Mouse (Mus musculus) right cerebral cortex, adult 18-20 months (tissue): ENCODE measurements around the gene Trpc2.
"Not testable (repeated sequence)": the region's sequence is repeated elsewhere in the genome, so short reads cannot be mapped to it uniquely, and the experiment has no call there.

Experiments used
- DNase-seq: peaks from one replicate; pipeline ENCODE4 v3.0.0; 2022; ENCODE audit warnings: mixed read lengths

Trpc2 gene

GRCm38 (mm10) chr7:102082816-102083215, at the start of gene Trpc2:
Trpc2 (plus strand) TSS chr7:102083116.
- DNase-seq: no peak

DNA sequence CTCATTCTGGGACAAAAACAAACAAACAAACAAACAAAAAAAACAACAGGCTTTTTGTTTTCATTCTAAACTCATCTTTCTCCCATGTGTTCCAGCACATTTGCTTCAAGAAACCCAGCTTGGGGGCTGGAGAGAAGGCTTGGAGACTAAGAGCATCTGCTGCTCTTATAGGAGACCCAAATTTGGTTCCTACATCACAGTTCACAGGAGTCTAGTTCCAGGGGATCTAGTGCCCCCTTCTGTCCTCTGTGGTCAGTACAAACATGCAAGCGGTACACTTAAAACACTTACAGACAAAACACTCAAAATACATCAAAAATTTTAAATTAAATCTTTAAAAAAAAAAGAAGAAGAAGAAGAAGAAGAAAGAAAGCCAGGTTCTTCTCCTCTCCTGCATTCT, 48.0 kb upstream of the Trpc2 start:
- DNase-seq: no peak

GRCm38 (mm10) chr7:102035534-102035933, 47.4 kb upstream of the Trpc2 start:
- DNase-seq: no peak

DNA sequence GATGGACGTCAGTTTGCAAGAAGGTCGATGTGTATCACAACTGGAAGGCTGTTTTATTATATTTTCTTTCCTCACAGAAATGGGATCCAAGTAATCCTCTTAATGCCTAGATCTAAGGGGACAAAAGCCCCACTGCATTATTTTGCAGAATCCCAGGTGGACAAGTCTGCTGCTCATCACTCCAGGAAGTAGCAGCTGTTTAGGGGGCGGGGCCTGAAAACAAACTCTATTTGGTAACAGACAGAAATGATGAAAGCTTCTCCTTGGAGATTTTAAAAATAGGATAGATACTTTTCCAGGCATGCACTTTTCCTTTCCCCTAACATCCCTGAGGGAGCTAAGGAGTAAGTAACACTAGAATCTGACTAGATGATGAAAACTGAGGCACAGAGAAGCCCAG, 45.6 kb upstream of the Trpc2 start:
- DNase-seq: no peak

DNA sequence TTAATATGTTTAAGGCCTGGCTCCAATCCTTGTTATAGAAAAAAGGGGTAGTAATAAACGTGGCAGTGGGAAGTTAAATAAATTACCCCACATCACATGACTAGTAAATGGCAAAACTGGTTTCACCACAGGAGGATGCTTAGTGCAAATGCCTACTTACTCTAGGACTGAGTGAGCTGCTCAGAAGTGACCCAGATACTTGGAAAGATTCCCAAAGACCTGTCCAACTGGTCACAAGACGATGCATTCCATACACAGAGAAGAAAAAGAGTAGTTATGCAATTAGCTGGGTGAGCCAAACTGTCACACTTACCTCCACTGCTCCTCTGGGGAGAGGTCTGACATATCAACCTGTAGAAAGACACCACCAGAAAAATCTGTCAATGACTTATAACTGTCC, 40.6 kb upstream of the Trpc2 start:
- no peak for DNase-seq

DNA sequence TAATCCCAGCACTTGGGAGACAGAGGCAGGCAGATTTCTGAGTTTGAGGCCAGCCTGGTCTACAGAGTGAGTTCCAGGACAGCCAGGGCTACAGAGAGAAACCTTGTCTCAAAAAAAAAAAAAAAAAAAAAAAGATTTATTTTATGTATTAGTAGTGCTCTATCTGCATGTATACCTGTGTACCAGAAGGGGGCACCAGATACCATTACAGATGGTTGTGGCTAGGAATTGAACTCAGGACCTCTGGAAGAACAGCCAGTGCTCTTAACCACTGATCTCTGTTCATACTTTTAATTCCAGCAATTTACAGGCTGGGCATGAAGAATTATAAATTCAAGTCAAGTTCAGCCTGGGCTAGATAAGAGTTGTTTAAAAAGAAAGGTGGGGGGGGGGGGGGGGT, 34.4 kb upstream of the Trpc2 start:
- not testable (repeated sequence) for DNase-seq

GRCm38 (mm10) chr7:102061353-102061752, 21.6 kb upstream of the Trpc2 start:
- no peak for DNase-seq

GRCm38 (mm10) chr7:102062203-102062602, 20.7 kb upstream of the Trpc2 start:
- DNase-seq: no peak

GRCm38 (mm10) chr7:102063891-102064290, 19.0 kb upstream of the Trpc2 start:
- no peak for DNase-seq

- no peak for DNase-seq
Observed at GRCm38 (mm10) chr7:102064655-102065045, 18.3 kb upstream of the Trpc2 start.

DNA sequence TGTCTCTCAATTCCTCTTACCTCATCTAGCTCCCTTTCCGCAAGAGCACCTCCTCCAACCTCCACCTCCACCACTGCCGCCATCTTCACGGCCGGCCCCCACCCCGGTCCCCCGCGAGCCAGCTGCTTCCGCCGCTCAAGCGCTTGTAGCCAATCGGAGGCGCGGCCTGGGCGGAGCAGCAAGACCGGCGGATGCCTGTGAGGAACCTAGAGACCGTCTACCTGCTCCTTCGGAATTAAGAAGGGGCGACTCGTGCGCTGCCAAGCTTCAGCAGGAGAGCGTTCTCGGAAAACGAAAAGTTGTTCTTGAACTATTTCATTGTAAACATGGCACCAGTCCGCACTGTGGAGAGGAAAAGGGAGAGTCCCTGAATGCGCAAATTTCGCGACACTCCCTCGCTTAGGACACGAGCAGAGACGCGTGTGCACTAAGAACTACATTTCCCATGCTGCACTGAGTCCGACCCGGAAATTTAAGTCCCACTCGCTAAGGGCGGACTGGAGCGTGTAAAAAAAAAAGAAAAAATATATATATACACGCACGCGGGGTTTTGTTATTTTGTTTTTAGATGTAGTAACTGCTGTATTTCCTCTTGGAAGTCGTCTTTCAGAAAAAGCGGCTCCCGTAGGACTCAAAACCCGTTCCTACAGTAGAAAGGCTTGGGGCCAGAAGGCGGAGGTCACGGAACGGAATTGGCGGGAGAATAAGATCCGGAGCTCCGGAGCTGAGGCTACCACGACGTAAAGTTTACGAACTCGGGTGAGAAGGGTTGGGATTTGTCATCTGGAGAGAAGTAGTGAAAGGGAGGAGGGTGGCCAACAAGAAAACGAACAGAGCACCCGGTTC, 17.6 kb upstream of the Trpc2 start, which contains the start of the genes Rnf121, Xndc1 and Xntrpc:
TSS of gene Rnf121 (minus strand) at position 424 of the 846 bp plus-strand sequence.
TSS of gene Xndc1 (plus strand) at position 466 of the 846 bp plus-strand sequence.
TSS of gene Xntrpc (plus strand) at position 668 of the 846 bp plus-strand sequence.
- peak; percentile 96 for DNase-seq

DNA sequence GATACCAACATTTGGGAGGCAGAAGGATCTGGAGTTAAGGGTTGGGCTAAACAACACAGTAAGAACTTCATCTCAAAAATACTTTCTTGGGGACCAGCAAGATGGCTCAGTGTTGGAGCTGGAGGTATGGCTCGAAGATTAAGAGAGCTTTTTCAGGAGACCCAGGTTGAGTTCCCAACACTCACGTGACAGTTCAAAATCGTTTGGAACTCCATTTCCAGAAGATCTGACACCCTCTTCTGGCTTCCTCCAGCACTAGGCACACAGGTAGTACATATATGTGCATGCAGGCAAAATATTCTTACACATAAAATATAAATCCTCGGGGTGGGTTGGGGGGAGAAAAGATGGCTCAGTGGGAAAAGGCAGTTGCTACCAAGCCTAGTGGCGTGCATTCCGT, 16.6 kb upstream of the Trpc2 start:
- DNase-seq: no peak

DNA sequence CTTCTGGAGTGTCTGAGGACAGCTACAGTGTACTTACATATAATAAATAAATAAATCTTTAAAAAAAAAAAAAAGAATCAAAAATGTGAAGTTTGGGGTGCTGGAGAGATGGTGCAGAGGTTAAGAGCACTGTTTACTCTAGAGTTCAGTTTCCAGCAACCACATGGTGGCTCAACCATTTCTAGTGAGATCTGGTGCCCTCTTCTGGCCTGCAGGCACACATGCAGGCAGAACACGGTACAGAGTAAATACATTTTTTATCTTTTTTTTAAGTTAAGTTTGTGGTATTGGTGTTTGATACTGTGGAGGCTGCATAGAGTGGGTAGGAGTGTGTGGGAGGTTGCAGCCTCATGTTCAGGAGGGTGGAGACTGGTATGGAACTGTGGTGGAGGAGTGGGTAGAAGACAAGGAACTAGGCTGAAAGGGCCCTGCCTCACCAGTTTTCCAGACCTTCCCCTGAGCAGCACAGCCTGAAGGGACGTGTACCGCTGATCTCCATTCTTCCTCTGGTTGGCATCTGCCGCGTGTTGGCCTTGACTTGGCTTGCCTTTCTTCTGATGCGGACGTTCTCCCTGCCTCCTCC, 6.1 kb upstream of the Trpc2 start:
- no peak for DNase-seq

GRCm38 (mm10) chr7:102078517-102078916, 4.4 kb upstream of the Trpc2 start:
- DNase-seq: no peak

DNA sequence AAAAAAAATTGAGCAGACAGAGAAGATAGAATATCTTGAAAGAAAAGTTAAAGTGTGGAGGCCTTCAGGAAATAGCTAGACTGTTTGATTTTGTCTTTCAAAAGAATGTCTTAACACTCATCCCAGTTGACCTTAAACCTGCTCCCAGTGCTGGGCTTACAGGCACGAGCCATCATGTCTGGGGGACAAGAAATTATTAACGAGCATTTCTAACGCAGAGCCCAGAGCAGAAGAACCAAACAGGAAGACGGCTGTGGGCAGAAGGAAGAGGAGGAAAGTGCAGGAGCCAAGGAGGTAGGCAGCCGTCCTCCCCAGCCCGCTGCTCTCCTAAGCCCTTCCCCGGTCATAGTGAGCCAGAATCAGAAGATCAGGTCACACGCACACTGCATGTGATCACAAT, 2.6 kb upstream of the Trpc2 start:
- DNase-seq: no peak

DNA sequence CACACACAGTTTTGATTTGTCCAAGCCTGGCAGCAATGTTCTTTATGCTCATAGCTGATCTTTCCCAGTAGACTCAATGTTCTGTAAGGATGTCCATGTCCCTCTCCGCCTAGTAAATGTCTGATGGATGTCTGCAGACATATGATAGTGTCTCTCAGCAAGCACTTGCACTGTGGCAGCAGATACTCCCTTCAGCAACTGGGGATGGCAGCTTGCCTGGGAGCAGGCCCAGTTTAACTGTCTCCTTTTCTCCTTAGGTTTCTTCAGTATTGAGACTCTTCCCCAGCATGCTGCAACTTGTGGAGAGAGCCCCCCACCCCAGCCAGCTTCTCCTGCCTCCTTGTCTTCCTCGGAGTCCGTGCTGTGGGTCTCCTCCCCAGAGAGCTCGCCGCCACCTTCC, 1.1 kb upstream of the Trpc2 start:
- no peak for DNase-seq

GRCm38 (mm10) chr7:102084041-102084696, 1.3 kb downstream of the Trpc2 start:
- DNase-seq: no peak

DNA sequence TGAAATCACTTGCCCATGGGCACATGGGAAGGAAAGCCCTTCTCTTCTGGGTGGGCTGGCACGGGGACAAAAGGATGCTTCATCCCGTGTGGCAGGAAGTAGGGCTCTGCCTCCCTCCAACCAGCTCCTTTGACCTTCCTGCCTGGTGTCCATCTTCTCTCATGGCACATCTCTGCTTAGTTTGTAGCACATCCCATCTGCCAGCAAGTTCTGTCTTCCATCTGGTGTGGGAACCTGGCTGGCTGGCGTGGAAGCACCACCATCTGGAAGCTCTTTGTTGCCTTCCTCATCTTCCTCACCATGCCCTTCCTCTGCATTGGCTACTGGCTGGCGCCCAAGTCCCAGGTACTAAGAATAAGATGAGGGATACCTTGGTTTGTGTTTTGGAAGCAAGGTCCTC, 4.4 kb downstream of the Trpc2 start:
- DNase-seq: peak; percentile 32

- no peak for DNase-seq
Observed at GRCm38 (mm10) chr7:102099760-102100661, 17.1 kb downstream of the Trpc2 start.

GRCm38 (mm10) chr7:102100868-102101267, 18.0 kb downstream of the Trpc2 start:
- no peak for DNase-seq

- DNase-seq: no peak
Observed at GRCm38 (mm10) chr7:102101487-102101886, 18.6 kb downstream of the Trpc2 start, which contains the start of gene Art1. Art1 (plus strand) TSS chr7:102101743.

GRCm38 (mm10) chr7:102102241-102102640, 19.3 kb downstream of the Trpc2 start:
- DNase-seq: no peak

DNA sequence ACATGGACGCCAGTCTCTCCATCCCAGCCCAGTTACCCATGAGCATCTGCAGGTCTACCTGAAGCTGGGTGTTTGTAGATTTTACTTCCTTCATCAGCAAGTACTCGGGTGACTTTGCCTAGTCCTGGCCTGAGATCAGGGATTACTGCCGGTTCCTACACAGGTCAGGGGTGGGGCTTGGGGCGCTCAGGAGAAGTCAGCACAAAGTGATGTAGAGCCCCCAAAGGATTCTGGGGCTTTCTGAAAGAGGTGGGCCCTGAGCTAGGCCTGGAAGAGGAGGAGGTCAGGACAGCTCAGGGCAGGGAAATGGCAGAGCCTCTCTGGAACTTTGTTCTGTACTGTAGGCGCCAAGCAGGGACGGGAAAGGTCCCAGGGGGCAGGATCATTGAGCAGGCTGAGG, 19.8 kb downstream of the Trpc2 start:
- DNase-seq: no peak
